Mouse (Mus musculus): ENCODE measurements around the gene Kcna4. TPM values are rescaled to one million over a fixed set of nuclear protein-coding genes. Genes with fewer than 3 reads are reported as not detected.

The Kcna4 gene
- 0.10 and 0.17 TPM in 2 replicates for polyA plus RNA-seq (2015; fragmentation: Nextera tagmentation; extraction: Ambion mirVana)

- Histone ChIP-seq H3K4me1 (ENCODE audit: insufficient read depth, low read length) (peaks cover 7% of the 10 kb centered on the region), H3K9ac (replicated peaks; ENCODE audit: low read length) (no peak within 1 kb of the TSS; the same call in 1 of the 2 replicates), H3K27ac (ENCODE audit: low read length) (no peak within 1 kb of the TSS), H3K36me3 (ENCODE audit: insufficient read depth, low read length) (no peaks in the 10 kb centered on the region), H3K4me3 (ENCODE audit: low read length) (peak within 1 kb of the TSS; percentile 41), H3K9me3 (ENCODE audit: low read length) (no peaks in the 10 kb centered on the region), H3K27me3 (ENCODE audit: insufficient read depth, low read length) (peaks cover 17% of the 10 kb centered on the region), H3K4me2 (replicated peaks; ENCODE audit: low read depth, low read length) (peak within 1 kb of the TSS; percentile 71)
- peak; percentile 99 for ATAC-seq (ENCODE audit: low FRiP score, low TSS enrichment)
- WGBS: 4% methylated on average over 24 of the region's 24 CpGs
These were observed at the start of gene Kcna4 for GRCm38 (mm10) chr2:107289990-107290696. Gene Kcna4 (plus strand): TSS chr2:107290639.

- H3K4me2 ChIP-seq (replicated peaks; ENCODE audit: low read depth, low read length): no peak overlapping the region
- H3K27me3 ChIP-seq (ENCODE audit: insufficient read depth, low read length): no peaks in the 10 kb centered on the region
- H3K9me3 ChIP-seq (ENCODE audit: low read length): no peaks in the 10 kb centered on the region
- no peak overlapping the region for H3K27ac ChIP-seq (ENCODE audit: low read length)
- H3K4me3 ChIP-seq (ENCODE audit: low read length): no peak overlapping the region
- 69% methylated on average over 3 of the region's 3 CpGs for WGBS
- H3K4me1 ChIP-seq (ENCODE audit: insufficient read depth, low read length): no peaks in the 10 kb centered on the region
- H3K36me3 ChIP-seq (ENCODE audit: insufficient read depth, low read length): no peaks in the 10 kb centered on the region
- no peak for ATAC-seq (ENCODE audit: low FRiP score, low TSS enrichment)
- no peak overlapping the region for H3K9ac ChIP-seq (replicated peaks; ENCODE audit: low read length)
These were observed 32.3 kb upstream of the Kcna4 start for GRCm38 (mm10) chr2:107258091-107258490.

DNA sequence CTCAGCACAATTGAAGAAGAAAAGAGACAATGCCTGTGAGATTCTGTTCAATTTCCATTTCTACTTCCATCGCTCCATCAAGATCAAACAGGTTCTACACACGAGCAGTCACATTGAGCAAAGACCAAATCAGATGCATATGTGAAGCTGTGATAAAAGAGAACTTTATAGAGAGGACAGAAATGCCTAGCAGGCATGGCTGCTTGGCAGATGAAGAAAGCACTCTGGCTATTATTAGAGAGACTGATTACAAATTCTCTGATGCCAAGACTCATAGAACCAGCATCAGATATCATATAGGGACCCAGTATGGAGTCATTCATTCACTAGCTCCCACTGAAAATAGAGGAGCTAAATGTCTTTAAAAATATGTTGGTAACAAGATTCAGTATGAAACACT lies 24.2 kb upstream of the Kcna4 start:
- no peaks in the 10 kb centered on the region for H3K4me1 ChIP-seq (ENCODE audit: insufficient read depth, low read length)
- no peak for ATAC-seq (ENCODE audit: low FRiP score, low TSS enrichment)
- H3K9me3 ChIP-seq (ENCODE audit: low read length): no peaks in the 10 kb centered on the region
- H3K27ac ChIP-seq (ENCODE audit: low read length): no peak overlapping the region
- no peak overlapping the region for H3K9ac ChIP-seq (replicated peaks; ENCODE audit: low read length)
- no peak overlapping the region for H3K4me3 ChIP-seq (ENCODE audit: low read length)
- H3K4me2 ChIP-seq (replicated peaks; ENCODE audit: low read depth, low read length): no peak overlapping the region
- WGBS: 66% methylated on average over 2 of the region's 2 CpGs
- no peaks in the 10 kb centered on the region for H3K27me3 ChIP-seq (ENCODE audit: insufficient read depth, low read length)
- H3K36me3 ChIP-seq (ENCODE audit: insufficient read depth, low read length): no peaks in the 10 kb centered on the region

- H3K9ac ChIP-seq (replicated peaks; ENCODE audit: low read length): no peak overlapping the region
These were observed 20.4 kb upstream of the Kcna4 start for GRCm38 (mm10) chr2:107270050-107270449.

GRCm38 (mm10) chr2:107290697-107291019 lies 219 bp downstream of the Kcna4 start:
- H3K36me3 ChIP-seq (ENCODE audit: insufficient read depth, low read length): no peaks in the 10 kb centered on the region
- H3K4me3 ChIP-seq (ENCODE audit: low read length): peak overlapping the region; percentile 41
- no peaks in the 10 kb centered on the region for H3K9me3 ChIP-seq (ENCODE audit: low read length)
- no peak; the same call in 1 of the 2 replicates for ATAC-seq (ENCODE audit: low FRiP score, low TSS enrichment)
- H3K27ac ChIP-seq (ENCODE audit: low read length): no peak overlapping the region
- peaks cover 17% of the 10 kb centered on the region for H3K27me3 ChIP-seq (ENCODE audit: insufficient read depth, low read length)
- H3K4me2 ChIP-seq (replicated peaks; ENCODE audit: low read depth, low read length): peak overlapping the region; percentile 71
- no peak overlapping the region; the same call in 1 of the 2 replicates for H3K9ac ChIP-seq (replicated peaks; ENCODE audit: low read length)
- peaks cover 7% of the 10 kb centered on the region for H3K4me1 ChIP-seq (ENCODE audit: insufficient read depth, low read length)
- 2% methylated on average over 12 of the region's 12 CpGs for WGBS

More at GRCm38 (mm10) chr2:107270050-107270449, 20.4 kb upstream of the Kcna4 start:
- Histone ChIP-seq H3K4me3 (ENCODE audit: low read length) (no peak overlapping the region), H3K4me2 (replicated peaks; ENCODE audit: low read depth, low read length) (no peak overlapping the region), H3K27ac (ENCODE audit: low read length) (no peak overlapping the region), H3K9me3 (ENCODE audit: low read length) (no peaks in the 10 kb centered on the region), H3K36me3 (ENCODE audit: insufficient read depth, low read length) (no peaks in the 10 kb centered on the region), H3K27me3 (ENCODE audit: insufficient read depth, low read length) (no peaks in the 10 kb centered on the region), H3K4me1 (ENCODE audit: insufficient read depth, low read length) (no peaks in the 10 kb centered on the region)
- 79% methylated on average over 3 of the region's 3 CpGs for WGBS
- ATAC-seq (ENCODE audit: low FRiP score, low TSS enrichment): no peak

DNA sequence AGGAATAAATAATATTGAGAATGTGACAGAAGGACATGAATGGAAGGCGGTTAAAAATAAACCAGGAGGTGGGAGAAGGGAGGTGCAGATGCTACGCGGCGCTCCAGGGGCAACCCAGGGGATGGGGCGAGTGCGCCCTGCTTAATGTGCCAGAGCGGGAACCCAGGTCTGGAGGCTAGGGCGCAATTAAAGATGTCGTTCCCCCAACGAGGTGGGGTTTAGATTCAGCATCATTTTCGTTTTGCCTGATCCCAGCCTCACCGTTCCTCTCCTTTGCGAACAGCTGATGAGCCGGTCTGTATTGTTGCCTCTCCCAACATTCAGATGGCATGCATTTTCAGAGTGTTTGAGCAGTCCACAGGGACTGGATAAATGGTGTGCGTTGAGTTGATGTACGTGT lies 703 bp downstream of the Kcna4 start:
- H3K4me3 ChIP-seq (ENCODE audit: low read length): peak overlapping the region; percentile 41
- H3K27ac ChIP-seq (ENCODE audit: low read length): no peak overlapping the region
- no peak for ATAC-seq (ENCODE audit: low FRiP score, low TSS enrichment)
- no peaks in the 10 kb centered on the region for H3K9me3 ChIP-seq (ENCODE audit: low read length)
- H3K4me2 ChIP-seq (replicated peaks; ENCODE audit: low read depth, low read length): peak overlapping the region; percentile 71
- H3K36me3 ChIP-seq (ENCODE audit: insufficient read depth, low read length): no peaks in the 10 kb centered on the region
- WGBS: 4% methylated on average over 16 of the region's 16 CpGs
- H3K9ac ChIP-seq (replicated peaks; ENCODE audit: low read length): no peak overlapping the region
- H3K27me3 ChIP-seq (ENCODE audit: insufficient read depth, low read length): peaks cover 17% of the 10 kb centered on the region
- H3K4me1 ChIP-seq (ENCODE audit: insufficient read depth, low read length): peaks cover 7% of the 10 kb centered on the region

GRCm38 (mm10) chr2:107294521-107294920 lies 4.1 kb downstream of the Kcna4 start:
- H3K27ac ChIP-seq (ENCODE audit: low read length): no peak overlapping the region
- no peak overlapping the region for H3K4me3 ChIP-seq (ENCODE audit: low read length)
- H3K9me3 ChIP-seq (ENCODE audit: low read length): no peaks in the 10 kb centered on the region
- no peak overlapping the region for H3K9ac ChIP-seq (replicated peaks; ENCODE audit: low read length)
- 92% methylated on average over 7 of the region's 7 CpGs for whole genome bisulfite sequencing
- peaks cover 14% of the 10 kb centered on the region for H3K27me3 ChIP-seq (ENCODE audit: insufficient read depth, low read length)
- no peak for ATAC-seq (ENCODE audit: low FRiP score, low TSS enrichment)
- no peak overlapping the region for H3K4me2 ChIP-seq (replicated peaks; ENCODE audit: low read depth, low read length)
- no peaks in the 10 kb centered on the region for H3K36me3 ChIP-seq (ENCODE audit: insufficient read depth, low read length)
- peaks cover 7% of the 10 kb centered on the region for H3K4me1 ChIP-seq (ENCODE audit: insufficient read depth, low read length)

DNA sequence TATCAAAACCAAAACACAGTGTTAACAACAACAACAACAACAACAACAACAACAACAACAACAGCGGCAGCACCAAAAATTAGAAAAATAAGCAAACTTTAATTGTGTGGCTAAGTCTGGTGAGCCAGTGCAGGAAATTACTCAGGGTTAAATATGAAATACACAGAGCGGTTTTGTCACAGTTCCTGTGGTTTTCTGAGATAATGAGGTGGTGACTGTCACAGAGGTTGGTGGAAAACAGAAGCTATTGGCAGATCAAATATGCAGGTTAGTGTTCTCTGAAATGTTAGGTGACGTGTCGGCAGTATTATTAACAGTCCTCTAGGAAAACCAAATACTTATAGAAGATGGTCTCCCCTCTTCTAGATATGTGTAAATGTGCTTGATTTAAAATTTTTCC lies 11.4 kb downstream of the Kcna4 start:
- Histone ChIP-seq H3K4me1 (ENCODE audit: insufficient read depth, low read length) (no peaks in the 10 kb centered on the region), H3K27me3 (ENCODE audit: insufficient read depth, low read length) (no peaks in the 10 kb centered on the region), H3K9me3 (ENCODE audit: low read length) (no peaks in the 10 kb centered on the region), H3K4me2 (replicated peaks; ENCODE audit: low read depth, low read length) (no peak overlapping the region), H3K9ac (replicated peaks; ENCODE audit: low read length) (no peak overlapping the region), H3K36me3 (ENCODE audit: insufficient read depth, low read length) (no peaks in the 10 kb centered on the region), H3K4me3 (ENCODE audit: low read length) (no peak overlapping the region), H3K27ac (ENCODE audit: low read length) (no peak overlapping the region)
- ATAC-seq (ENCODE audit: low FRiP score, low TSS enrichment): no peak
- WGBS: 92% methylated on average over 4 of the region's 4 CpGs

- WGBS: 77% methylated on average over 3 of the region's 3 CpGs
- H3K9me3 ChIP-seq (ENCODE audit: low read length): no peaks in the 10 kb centered on the region
- H3K36me3 ChIP-seq (ENCODE audit: insufficient read depth, low read length): no peaks in the 10 kb centered on the region
- ATAC-seq (ENCODE audit: low FRiP score, low TSS enrichment): no peak
- no peak overlapping the region for H3K4me2 ChIP-seq (replicated peaks; ENCODE audit: low read depth, low read length)
- H3K27ac ChIP-seq (ENCODE audit: low read length): no peak overlapping the region
- H3K9ac ChIP-seq (replicated peaks; ENCODE audit: low read length): no peak overlapping the region
- H3K4me1 ChIP-seq (ENCODE audit: insufficient read depth, low read length): no peaks in the 10 kb centered on the region
- no peak overlapping the region for H3K4me3 ChIP-seq (ENCODE audit: low read length)
- H3K27me3 ChIP-seq (ENCODE audit: insufficient read depth, low read length): no peaks in the 10 kb centered on the region
These were observed 14.3 kb downstream of the Kcna4 start for GRCm38 (mm10) chr2:107304707-107305106.

DNA sequence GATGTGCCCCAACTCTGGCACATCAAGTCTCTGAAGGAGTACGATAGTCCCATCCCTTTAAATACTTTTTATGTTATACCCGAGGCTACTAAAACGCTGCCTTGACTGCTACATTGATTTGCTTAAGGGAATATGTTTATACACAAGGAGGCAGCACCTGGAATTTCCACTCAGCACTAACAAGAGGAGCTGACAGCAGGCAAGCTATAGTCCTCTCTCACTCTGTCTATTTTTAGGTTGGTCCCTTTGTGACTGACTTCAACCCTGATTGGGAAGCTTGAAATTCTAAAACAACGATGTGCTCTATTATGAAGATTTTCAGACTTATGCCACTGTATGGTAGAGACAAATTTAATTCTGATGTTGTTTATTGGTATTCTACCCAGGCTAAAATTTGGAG lies 15.6 kb downstream of the Kcna4 start:
- H3K9me3 ChIP-seq (ENCODE audit: low read length): no peaks in the 10 kb centered on the region
- H3K27ac ChIP-seq (ENCODE audit: low read length): no peak overlapping the region
- no peak for ATAC-seq (ENCODE audit: low FRiP score, low TSS enrichment)
- H3K9ac ChIP-seq (replicated peaks; ENCODE audit: low read length): no peak overlapping the region
- H3K4me3 ChIP-seq (ENCODE audit: low read length): no peak overlapping the region
- H3K36me3 ChIP-seq (ENCODE audit: insufficient read depth, low read length): no peaks in the 10 kb centered on the region
- H3K4me1 ChIP-seq (ENCODE audit: insufficient read depth, low read length): no peaks in the 10 kb centered on the region
- no peaks in the 10 kb centered on the region for H3K27me3 ChIP-seq (ENCODE audit: insufficient read depth, low read length)
- no peak overlapping the region for H3K4me2 ChIP-seq (replicated peaks; ENCODE audit: low read depth, low read length)
- WGBS: 81% methylated on average over 4 of the region's 4 CpGs

Measured in kidney, embryonic 16.5 days (tissue).